Mouse (Mus musculus) v-Abl transformed pro-B cells (cell line): ENCODE results near the gene Slc6a20a.
"Not testable (repeated sequence)": the region's sequence is repeated elsewhere in the genome, so short reads cannot be mapped to it uniquely, and the experiment has no call there.

Experiments used
- in situ Hi-C, 2 experiments: fragments of 400-800 bp; cut with MboI; formaldehyde crosslinking; loops; one replicate each; pipeline ENCODE4 v1.15.1; 2025; ENCODE audit not compliant: unreplicated experiment in 2 of 2

Slc6a20a gene

DNA sequence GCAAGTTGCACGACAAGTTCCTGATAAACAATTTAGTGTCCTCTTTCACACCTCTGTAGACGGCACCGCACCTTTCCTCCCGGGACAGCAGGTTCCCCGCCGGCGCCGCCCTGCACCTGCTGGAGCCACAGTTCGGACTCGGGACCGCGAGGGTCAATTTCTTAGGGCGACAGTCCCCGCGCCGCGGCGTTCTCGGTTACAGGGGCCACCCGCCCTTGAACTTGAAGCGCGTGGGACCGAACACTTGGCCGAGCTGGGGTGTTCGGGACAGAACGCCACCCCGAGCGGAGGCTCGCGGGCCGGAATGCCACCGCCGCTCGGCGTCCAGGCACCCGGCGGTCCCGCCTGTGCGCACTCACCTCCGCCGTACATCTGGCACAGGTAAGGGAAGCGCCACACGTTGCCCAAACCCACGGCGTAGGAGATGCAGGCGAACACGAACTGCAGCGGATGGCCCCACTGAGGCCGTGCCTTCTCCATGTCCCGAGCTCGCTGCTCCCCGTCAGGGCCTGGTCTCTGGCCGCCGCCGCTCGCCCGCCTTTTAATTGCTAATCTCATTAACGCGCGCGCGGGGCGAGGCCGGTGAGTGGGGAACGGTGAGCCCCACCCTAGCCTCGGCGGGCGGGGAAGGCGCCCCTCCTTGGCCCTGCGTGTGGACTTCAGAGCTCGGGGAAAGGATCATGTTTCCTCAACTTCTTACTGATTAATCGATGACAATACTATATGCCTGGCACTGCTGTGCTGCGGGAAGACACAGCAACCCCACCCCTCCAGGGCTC lies at the start of gene Slc6a20a, which contains the start of gene Ccr9:
TSS of gene Slc6a20a (minus strand) at position 559 of the 779 bp plus-strand sequence.
TSS of gene Ccr9 (plus strand) at position 113 of the 779 bp plus-strand sequence.
- in situ Hi-C loops: no loop called here

DNA sequence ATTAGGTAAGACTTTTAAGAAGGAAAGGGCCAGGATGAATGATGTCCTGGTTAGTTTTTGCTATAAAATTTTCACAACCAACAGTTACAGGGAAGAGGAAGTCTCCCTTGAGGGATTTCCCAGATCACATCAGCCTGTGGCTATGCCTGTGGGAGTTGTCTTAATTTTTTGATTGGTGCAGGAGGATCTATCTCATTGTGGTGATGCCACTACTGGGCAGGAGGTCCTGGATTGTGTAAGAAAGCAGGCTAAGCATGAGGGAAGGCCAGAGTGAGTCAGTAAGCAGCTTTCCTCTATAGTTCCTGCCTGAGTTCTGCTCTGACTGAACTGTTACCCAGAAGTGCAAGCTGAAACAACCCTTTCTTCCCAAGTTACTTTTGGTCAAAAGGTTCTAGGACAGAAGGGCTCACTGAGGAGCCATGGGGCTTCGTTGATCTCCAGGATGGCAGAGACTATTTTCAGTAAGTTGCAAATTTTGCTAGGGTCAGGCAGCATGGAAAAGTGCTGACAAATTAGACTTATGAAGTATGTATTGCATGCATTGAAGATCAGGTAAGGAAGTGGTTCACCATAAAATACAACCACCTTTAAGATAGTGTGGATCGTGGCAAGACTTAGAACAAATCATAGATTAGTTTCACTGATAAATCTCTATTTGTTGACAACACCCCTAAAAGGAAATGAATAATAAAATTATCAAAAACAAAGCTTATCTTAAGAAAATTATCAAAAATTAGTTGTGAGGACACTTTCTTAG lies 44.2 kb upstream of the Slc6a20a start:
- in situ Hi-C loops: loop anchor here (5.0 kb wide), 2 partner anchors 39 to 49 kb away; no protein-coding TSS in a partner anchor

DNA sequence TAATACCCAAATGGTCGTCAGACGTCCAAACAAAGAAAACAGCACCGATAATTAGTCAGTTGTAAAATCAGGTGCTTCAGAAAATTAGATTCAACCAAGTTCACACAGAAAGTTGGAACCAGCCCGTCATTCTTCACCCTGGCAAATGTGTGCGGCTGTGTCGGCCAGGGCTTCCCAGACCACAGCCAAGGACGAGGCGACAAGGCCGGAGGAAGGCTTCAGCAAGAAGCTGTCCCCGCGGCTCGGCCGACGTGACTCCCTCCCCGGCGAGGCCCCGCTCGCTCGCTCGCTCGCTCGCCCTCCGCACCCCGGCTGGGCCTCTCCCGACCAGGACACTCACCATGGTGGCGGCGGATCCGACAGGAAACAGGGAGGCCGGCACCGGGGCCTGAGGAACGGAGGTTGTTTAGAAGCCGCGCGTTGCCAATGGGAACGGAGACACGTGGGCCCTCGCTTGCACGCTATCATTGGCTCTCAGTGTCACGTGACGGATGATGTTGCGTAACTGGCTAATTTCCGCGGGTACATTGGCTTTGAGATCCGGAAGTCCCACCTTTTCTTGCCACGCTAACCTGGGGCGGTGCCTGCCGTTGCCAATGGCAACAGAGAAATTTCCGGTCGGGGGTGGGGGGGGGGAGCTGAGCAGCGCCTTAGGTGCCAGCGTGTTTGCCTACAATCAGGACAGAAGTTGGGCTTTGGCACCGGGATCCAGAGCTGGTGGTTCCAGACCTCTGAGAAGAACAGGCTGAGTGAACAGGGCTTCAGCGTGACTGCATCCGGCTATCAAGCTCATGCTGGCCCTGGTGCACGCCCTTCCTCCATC lies 38.7 kb upstream of the Slc6a20a start, which contains the start of gene Lztfl1:
TSS of gene Lztfl1 (minus strand) at position 512 of the 823 bp plus-strand sequence.
- in situ Hi-C loops: no loop called here

DNA sequence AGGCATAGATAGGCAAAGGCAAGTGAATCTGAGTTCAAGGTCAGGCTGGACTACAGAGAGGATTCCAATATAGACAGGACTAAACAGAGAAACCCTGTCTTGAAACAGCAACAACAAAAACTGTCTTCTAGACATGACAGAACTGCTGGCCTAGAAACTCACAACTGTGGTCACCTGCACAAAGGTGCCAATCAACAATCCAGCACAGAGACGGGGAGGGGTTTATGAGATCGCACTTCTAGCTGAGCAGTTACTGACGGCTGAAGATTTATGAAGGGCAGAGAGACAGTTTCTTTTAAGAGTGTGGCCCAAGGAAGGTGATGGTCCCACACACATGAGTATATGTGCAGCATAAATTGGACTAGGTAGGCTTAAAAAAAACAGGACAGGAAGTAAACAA lies 37.6 kb upstream of the Slc6a20a start:
- in situ Hi-C loops: no loop called here

DNA sequence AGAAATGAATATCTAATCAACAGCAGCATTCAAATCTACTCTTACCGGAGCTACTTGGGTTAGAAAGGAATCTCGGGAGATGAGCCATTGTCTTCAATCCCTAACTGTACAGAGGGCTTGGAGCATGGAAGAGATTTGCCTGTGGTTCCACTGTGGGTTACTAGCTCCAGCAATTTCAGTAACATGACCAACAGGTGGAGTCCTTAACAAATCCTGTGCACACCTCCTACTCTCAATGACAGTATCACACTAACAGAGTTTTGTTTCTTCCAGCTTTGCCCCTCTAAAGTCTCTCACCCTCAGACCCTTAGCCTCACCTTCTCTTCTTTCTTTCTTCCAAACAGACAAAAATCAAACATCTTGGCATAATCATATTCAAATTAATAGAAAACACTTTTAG lies 34.4 kb upstream of the Slc6a20a start:
- in situ Hi-C loops: no loop called here

DNA sequence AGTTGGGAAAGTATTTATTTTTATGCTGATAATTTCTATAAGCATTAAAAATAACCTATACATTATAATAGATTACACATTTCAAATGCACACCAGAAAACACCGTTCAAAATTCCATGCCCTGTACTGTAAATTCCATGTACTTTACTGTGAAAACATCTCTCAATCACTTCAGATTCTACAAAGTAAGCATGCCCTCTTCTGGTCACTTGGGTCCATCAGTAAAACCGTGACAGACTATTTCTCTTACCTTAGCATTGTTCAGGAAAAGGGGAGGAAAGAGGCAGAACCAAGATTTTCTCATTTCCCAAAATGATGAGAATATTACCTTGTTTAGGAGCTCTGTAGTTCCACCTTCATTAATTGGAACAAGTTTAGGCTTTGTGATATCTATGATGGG lies 30.5 kb upstream of the Slc6a20a start:
- in situ Hi-C loops: loop anchor here in 1 of 2 experiments (10.0 kb wide), 1 partner anchor 56 kb away; no protein-coding TSS in a partner anchor

DNA sequence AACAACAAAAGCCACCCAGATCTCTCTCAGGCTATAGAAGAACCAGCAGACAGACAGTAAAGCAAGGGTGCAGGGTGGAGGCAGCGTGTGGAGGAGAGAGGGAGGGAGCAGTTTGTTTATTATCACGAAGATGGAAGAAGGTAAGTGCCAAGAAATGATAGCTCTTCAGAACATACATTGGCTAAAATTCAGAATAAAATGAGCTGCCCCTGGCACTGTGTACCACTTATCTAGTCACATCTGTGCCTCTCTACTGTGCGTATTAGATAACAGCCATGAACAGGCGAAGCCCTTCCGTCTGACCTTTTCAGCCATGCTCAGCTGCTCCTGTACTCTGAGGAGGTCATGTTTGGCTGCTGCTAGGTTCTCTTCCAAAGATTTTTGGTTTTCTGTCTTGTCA lies 23.1 kb upstream of the Slc6a20a start:
- in situ Hi-C loops: loop anchor here in 1 of 2 experiments (10.0 kb wide), 1 partner anchor 63 kb away; no protein-coding TSS in a partner anchor

DNA sequence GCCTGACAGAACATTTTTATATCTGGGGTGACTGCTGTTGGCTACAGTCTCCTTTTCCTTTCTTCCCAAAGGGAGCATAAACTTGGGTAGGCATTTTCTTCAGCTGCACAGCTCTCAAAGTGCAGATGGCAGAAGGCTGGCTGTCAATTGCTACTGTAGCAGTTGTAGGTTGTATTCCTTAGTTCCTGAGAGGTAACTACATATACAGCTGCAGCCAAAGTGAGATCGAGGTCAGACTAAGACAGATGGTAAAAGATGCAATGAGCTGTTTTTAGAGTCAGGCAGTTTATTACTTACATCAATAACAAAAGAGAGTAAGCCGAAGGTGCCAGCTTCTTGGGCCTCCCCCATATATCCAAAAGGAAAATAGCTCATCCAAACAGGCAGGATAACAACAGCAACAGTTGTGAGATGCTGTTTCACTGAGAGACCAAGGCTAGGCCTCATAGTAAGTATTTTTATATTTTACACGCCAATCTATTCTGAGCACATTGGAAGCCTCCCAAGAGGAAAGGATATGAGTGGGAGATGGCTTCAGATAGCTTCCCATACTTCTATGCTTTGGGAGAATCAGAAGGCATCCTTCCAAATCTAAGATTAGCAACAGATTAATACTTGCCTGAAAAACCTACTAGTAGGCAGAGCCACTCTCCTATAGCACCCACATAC lies 17.1 kb upstream of the Slc6a20a start:
- in situ Hi-C loops: no loop called here

DNA sequence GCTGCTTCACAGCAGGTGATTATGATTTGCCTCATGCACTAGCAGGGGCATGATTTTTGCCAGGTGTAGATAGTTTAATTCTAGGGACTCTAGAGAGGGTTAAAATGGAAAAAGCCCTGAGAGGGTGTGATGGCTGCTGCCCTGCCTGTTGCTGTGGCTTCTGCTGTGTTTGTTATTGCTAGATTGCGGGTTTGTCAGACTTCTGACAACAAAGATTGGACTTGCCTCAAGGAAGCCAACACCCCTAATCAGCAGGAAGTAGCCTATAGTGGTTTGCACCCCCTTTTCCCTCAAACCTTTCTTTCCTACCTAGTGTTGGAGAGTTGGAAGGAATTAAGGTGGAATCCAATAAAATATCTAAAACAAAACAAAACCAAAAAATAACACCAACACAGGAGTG lies 9.5 kb upstream of the Slc6a20a start:
- in situ Hi-C loops: no loop called here

DNA sequence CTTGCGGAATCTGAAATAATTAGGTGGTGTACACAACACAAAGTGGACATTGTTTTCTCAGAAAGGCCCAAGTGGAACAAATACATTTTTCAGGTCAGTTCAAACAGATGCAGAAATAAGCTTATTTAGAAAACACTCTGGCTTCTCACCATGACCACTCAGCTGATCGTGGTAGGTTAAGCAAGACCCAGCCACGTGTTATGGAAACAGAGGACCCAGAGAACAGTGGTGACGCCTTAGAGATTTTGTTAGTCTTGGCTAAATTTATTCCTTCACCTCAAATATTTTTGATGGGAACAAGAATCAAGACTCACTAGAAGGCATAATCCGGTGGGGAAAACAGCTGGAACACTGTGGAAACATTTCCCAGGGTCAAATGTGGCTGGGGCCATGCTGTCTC lies 7.5 kb upstream of the Slc6a20a start:
- in situ Hi-C loops: no loop called here

DNA sequence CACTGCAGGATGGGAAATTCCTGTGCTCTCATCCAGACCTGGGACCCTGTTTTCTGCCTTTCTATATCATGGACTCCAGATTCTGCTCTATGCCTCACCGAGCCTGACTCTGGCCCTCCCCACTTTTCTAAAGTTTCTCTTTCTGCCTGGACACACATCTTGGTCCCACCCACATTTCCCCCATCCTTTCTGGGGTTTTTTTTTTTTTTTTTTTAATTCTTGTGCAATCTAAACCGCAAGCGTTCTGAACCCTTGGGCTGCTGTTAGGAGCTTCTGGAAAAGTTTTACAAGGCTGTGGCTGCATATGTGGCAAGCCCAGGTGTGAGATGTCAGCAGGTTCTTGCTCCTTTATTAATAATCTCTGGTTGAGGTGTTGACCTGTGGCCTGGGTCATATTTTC lies 5.0 kb upstream of the Slc6a20a start:
- in situ Hi-C loops: no loop called here

DNA sequence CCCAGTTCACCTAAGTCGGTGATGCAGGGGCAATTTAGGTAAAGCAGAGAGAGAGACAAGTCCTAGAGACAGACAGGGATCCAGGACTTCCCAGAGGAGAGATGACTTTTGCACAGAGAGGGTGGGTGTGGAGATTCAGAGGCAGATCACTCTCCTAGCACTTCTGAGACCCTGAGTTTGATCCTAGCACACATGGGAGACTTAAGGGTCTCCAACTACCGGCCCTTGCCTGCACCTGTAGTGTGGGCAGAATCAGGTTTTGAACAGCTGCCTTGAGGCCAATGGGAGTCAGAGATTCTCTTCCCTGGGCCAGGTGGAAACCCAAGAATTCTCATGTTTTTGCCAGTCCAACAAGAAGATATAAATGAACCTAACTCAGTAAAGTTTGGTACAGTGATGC lies 513 bp upstream of the Slc6a20a start:
- in situ Hi-C loops: no loop called here

DNA sequence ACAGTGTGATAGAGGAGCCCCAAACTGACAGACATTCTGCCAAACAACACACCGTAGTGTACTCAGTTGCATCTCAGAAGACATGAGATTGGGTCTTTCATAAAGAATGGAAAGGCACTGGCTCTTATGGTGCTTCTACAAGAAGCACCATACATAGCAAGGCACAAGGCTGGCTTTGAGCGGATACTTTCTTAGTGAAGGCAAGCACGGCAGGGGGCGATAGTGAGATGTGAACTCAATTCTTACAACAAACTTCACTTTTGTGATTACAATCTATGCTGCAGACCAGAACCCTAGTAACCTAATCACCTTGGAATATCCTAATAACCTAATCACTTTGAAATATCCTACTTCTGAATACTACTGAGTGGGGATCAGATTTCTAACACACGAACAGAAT lies 13.0 kb downstream of the Slc6a20a start:
- in situ Hi-C loops: loop anchor here (5.0 kb wide), 2 partner anchors 107 to 127 kb away; no protein-coding TSS in a partner anchor

DNA sequence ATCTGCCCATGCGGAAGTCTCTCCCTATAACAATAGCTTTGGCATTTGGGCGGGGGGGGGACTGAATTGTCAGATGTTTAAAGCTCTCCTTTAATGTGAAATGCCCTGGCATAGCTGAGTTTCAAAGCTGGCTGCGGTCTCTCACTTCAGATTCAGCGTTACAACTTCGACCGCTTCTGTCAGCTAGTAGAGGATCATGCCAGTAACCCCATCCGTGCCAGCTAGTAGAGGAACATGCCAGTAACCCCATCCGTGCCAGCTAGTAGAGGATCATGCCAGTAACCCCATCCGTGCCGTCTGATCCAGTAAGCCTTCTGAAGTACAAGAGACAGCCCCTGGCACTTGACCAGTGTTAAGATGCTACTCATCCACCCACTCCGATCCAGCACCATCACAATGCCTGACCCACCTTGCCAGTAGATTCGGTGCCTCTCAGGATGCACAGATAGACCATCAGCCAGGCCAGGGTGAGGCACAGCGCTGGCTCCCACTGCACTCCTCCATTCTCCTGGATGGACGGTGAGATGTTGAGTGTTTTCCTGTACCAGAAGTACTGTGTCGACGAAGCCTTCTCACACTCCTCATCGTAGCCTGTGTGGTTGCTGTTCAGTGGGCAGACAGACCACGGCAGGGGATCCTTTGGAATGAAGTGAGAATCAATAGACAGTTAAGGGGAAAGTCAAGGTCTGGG lies 18.6 kb downstream of the Slc6a20a start:
- in situ Hi-C loops: not testable (repeated sequence)

DNA sequence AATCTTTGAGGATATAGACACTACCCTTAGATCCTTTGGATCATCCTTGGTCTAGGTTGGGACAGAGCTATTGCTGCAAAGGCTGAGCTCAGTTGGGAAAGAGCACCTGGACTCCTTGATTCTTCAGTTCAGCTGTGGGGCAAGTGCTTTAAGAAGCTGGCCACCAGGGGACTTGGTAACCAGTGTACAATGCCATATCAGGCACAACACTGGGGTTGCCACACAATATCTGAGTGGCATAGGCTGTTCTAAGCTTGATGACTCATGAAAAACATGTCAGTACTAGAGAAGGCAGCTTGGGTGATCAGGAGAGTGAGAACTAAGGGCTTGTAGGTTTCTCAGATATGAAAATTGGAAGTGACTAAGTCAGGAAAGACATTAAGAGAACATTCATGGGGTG lies 19.7 kb downstream of the Slc6a20a start:
- in situ Hi-C loops: no loop called here

DNA sequence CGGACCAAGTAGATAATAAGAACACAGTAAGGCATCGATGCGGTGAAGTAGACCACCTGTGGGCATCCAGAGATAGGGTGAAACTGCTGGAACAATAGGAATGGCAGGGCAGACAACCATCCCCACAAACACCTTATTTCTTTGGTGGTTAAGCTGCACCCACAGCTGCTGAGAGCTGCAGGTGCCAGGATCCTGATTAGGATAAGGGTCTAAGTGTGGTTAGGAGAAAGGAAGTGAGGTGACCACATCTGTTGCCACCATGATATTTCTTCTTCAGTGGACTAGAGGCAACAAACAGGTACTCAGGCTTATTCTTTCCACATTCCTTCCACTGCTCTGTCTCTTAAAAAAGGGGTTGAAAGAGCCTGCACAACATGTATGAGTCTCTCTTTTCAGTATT lies 21.2 kb downstream of the Slc6a20a start:
- in situ Hi-C loops: no loop called here

DNA sequence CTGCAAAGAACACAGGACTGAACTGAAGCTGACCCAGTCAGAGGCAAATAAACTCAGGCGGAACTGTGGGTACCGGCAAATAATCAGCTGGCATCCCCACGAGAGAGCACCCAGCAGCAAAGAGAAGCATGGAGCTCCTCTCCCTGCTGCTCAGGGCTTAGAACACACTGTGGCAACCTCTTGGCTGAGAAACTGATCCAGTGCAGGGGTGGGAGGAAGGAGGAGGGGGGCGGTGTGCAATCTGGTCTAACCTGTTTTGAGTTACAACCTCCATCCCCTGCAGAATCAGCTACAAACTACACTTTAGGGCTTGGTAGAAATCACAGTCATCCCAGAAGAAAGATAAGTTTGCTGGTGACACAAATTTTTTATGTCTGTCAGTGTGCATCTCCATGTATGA lies 27.3 kb downstream of the Slc6a20a start:
- in situ Hi-C loops: no loop called here

DNA sequence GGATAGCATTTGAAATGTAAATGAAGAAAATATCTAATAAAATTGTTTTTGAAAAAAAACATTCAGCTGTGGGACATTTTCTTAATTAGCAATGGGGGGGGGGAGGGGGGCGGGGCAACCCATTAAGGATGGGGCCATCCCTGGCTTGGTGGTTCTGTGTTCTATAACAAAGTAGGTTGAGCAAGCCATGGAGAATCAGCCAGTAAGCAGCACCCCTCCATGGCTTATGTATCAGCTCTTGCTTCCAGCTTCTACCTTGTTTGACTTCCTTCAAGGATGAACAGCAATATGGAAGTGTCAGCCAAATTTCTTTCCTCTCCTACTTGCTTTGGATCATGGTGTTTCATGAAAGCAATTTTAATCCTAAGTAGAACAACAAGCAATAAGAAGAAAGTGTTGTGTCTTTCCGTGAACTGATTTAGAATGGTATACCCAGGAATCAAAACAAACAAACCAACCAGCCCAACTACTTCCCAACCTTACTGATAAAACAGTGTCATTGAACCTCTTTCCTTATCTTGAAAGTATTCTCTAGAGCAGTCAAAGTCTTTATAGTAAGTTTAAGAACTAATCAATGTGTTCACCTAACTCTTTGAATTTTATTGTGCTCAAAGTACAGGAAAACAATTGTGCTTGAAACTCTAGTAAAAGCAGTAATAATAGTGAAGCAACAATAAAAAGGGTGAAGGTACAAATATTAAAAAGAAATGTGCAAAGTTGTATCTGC lies 28.7 kb downstream of the Slc6a20a start:
- in situ Hi-C loops: no loop called here

DNA sequence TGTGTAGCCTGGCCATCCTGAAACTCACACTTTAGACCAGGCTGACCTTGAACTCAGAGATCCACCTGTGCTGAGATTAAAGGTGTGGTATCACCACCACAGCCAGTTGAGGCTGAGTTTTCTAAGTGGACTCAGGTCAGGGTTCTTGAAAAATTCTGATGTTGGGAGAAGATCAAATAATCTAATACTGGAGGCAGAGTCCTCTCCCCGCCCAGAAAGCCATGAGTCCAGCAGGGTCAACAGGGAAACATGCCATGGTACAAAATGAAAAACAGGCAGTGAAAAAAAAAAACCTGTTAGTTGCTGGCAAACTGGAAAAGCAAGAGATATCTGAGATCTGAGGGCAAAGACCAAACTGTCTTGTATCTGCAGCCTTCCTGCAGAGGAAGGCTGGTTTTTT lies 38.6 kb downstream of the Slc6a20a start:
- in situ Hi-C loops: no loop called here
